Mouse (Mus musculus) MEL (cell line): ENCODE measurements around the gene Per2.

Experiments
- CTCF ChIP-seq, 3 experiments: IDR thresholded peaks in 2 of 3; conservative IDR thresholded peaks in 1 of 3; 2 replicates each; pipeline ENCODE4 v1.5.1; 2011 to 2012; ENCODE audit warnings: low read length in 3 of 3, low read depth in 2 of 3, mild to moderate bottlenecking in 2 of 3, improper control_type of control experiment in 1 of 3, inconsistent platforms in 1 of 3, mixed read lengths in 1 of 3, moderate library complexity in 1 of 3; ENCODE audit not compliant: control insufficient read depth in 1 of 3, insufficient read depth in 1 of 3, poor library complexity in 1 of 3, severe bottlenecking in 1 of 3
- POLR2AphosphoS2 ChIP-seq: IDR thresholded peaks from 2 replicates; pipeline ENCODE4 v1.6.1; 2011; ENCODE audit warnings: low read length, improper control_type of control experiment
- TCF12 ChIP-seq: IDR thresholded peaks from 2 replicates; pipeline ENCODE4 v1.6.1; 2014; ENCODE audit warnings: low read depth, mild to moderate bottlenecking, inconsistent platforms, low read length, improper control_type of control experiment, moderate library complexity
- ZMIZ1 ChIP-seq: IDR thresholded peaks from 2 replicates; pipeline ENCODE4 v1.6.1; 2012; ENCODE audit warnings: low read depth, mild to moderate bottlenecking, inconsistent platforms, low read length, improper control_type of control experiment, moderate library complexity

DNA sequence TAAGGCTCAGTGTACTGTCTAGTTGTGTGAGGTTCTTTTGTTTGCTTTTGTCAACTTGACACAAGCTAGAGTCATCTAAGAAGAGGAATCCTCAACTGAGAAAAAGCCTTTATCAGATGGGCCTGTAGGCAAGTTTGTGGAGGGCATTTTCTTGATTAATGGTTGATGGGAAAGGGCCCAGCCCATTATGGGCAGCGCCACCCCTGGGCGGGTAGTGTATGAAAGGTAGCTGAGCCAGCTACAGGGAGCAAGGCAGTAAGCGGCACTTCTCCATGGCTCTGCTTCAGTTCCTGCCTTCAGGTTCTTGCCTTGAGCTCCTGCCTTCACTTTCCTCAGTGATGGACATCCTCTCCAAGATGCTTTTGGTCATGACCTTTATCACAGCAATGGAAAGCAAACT lies 27.0 kb upstream of the Per2 start:
- TF ChIP-seq TCF12 (no peak), CTCF (IDR thresholded peaks at IDR 0.05 in 2 of 3, conservative IDR thresholded peaks at IDR 0.05 in 1 of 3; ENCODE audit: control insufficient read depth in 1 of 3, insufficient read depth in 1 of 3, low read depth in 2 of 3, low read length in 3 of 3, poor library complexity in 1 of 3, severe bottlenecking in 1 of 3) (peak in 2 of 3 experiments; percentile 10 to 20; a peak in 1 of 6 replicates), ZMIZ1 (no peak), POLR2AphosphoS2 (no peak)
